Mouse (Mus musculus): ENCODE results near the gene Slc9a9. TPM values are rescaled to one million over a fixed set of nuclear protein-coding genes. Genes with fewer than 3 reads are reported as not detected.
A peak's percentile ranks its signal among the peaks of the same experiment; 100 is the strongest.

The Slc9a9 gene
- polyA plus RNA-seq, 1 experiment from 2014 or later: 4.4 TPM

DNA sequence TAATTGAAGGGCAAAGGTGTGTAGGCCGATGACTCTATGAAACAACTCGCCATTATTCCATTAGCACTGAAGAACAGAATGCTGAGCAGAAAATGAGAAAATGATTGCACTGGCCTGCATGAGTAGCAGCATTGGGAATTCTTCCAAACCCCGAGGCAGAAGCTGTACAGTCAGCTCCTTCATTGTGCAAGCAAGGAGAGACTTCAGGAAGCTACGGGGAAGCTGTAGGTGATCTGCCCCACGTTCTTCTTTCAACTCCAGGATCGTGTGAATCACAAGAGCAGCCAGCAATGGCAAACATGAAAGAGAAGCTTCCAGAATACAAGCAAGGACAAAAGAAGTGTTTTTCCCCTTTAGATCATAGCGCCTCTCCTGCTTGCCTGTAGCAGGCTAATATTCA is 538.0 kb downstream of the Slc9a9 start:
- Histone ChIP-seq H3K4me1 (replicated peaks; ENCODE audit: control insufficient read depth, insufficient read depth, low read length) (no peaks in the 10 kb centered on the region), H3K27ac (ENCODE audit: low read length) (no peak overlapping the region), H3K9ac (ENCODE audit: low read length) (no peak overlapping the region), H3K36me3 (ENCODE audit: control insufficient read depth, insufficient read depth, low read length) (no peaks in the 10 kb centered on the region), H3K9me3 (ENCODE audit: control insufficient read depth, low read length) (no peaks in the 10 kb centered on the region), H3K4me3 (ENCODE audit: low read length) (no peak overlapping the region), H3K27me3 (ENCODE audit: control insufficient read depth, insufficient read depth, low read depth, low read length) (no peaks in the 10 kb centered on the region), H3K4me2 (ENCODE audit: low read depth, low read length) (no peak overlapping the region)
- no peak for ATAC-seq (ENCODE audit: low read depth)
- 79% methylated on average over 7 of the region's 7 CpGs for WGBS

DNA sequence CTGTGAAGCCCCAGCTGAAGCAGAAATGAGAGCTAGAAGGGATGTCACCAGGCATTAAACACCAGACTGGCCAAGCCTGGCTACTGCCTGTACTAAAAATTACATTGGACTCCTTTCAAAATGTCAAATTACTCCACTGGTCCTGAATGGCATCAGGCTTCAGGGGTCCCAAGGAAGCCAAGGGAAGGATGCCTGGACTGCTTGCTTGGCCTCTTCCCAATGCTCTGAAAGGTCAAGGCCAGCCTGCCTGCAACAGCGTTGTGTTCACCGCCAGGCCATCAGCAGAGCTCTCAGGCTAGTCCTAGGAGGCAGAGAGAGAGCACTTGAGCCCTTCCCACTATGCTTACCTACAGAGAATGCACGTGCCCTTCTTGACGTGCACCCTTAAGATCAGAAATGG is 539.0 kb downstream of the Slc9a9 start:
- no peak overlapping the region for H3K9ac ChIP-seq (ENCODE audit: low read length)
- no peak overlapping the region for H3K4me2 ChIP-seq (ENCODE audit: low read depth, low read length)
- H3K9me3 ChIP-seq (ENCODE audit: control insufficient read depth, low read length): no peaks in the 10 kb centered on the region
- H3K36me3 ChIP-seq (ENCODE audit: control insufficient read depth, insufficient read depth, low read length): no peaks in the 10 kb centered on the region
- H3K27ac ChIP-seq (ENCODE audit: low read length): no peak overlapping the region
- no peaks in the 10 kb centered on the region for H3K27me3 ChIP-seq (ENCODE audit: control insufficient read depth, insufficient read depth, low read depth, low read length)
- 74% methylated on average over 4 of the region's 4 CpGs for WGBS
- ATAC-seq (ENCODE audit: low read depth): no peak
- H3K4me3 ChIP-seq (ENCODE audit: low read length): no peak overlapping the region
- no peaks in the 10 kb centered on the region for H3K4me1 ChIP-seq (replicated peaks; ENCODE audit: control insufficient read depth, insufficient read depth, low read length)

DNA sequence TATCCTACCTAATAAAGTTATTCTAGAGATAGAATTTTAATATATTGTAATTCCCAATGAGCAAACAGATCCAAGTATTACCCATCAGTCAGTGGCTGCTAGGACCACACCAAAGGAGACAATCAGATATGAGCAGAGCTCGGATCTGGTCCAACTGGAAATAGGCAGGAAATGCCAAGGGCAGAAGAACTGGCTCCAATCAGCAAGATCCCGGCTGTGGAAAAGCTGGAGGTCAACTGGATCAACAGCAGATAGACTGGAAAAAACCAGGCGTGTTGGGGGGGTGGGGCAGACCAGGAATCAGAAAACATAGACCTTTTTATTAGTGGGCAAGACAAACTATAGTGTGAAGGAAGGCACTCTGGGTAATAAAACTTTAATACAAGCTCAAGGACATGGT is 550.3 kb downstream of the Slc9a9 start:
- no peaks in the 10 kb centered on the region for H3K27me3 ChIP-seq (ENCODE audit: control insufficient read depth, insufficient read depth, low read depth, low read length)
- 46% methylated on average over 3 of the region's 3 CpGs for WGBS

DNA sequence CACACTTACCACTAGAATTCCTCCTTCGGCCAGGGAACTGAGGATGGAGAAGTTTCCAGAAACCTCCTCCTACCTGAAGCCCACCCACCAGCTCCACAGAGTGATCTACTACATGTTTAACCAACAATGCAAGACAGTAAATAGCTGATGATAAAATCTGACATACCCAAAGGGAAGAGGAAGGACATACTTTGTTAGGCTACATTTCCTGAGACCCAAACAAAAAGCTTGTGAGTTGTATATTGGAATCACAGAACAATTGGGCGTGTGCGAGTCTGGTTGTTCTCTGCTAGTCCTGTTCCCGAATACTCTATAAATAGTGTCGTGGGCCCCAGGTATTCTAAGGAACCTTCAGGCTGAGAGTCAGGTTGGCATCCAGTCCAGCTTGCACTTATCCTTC is 551.6 kb downstream of the Slc9a9 start:
- H3K4me2 ChIP-seq (ENCODE audit: low read depth, low read length): no peak overlapping the region
- H3K4me3 ChIP-seq (ENCODE audit: low read length): no peak overlapping the region
- no peak overlapping the region for H3K27ac ChIP-seq (ENCODE audit: low read length)
- WGBS: 83% methylated on average over 5 of the region's 5 CpGs
- H3K36me3 ChIP-seq (ENCODE audit: control insufficient read depth, insufficient read depth, low read length): no peaks in the 10 kb centered on the region
- 0 out of 2 replicates have a peak, but pooled peaks cover 2% of the 10 kb centered on the region for H3K4me1 ChIP-seq (replicated peaks; ENCODE audit: control insufficient read depth, insufficient read depth, low read length)
- H3K27me3 ChIP-seq (ENCODE audit: control insufficient read depth, insufficient read depth, low read depth, low read length): no peaks in the 10 kb centered on the region
- H3K9ac ChIP-seq (ENCODE audit: low read length): no peak overlapping the region
- no peaks in the 10 kb centered on the region for H3K9me3 ChIP-seq (ENCODE audit: control insufficient read depth, low read length)
- ATAC-seq (ENCODE audit: low read depth): no peak

More for the DNA sequence above, 550.3 kb downstream of the Slc9a9 start:
- H3K9ac ChIP-seq (ENCODE audit: low read length): no peak overlapping the region
- no peak for ATAC-seq (ENCODE audit: low read depth)
- H3K4me3 ChIP-seq (ENCODE audit: low read length): no peak overlapping the region
- H3K27ac ChIP-seq (ENCODE audit: low read length): no peak overlapping the region
- no peaks in the 10 kb centered on the region for H3K36me3 ChIP-seq (ENCODE audit: control insufficient read depth, insufficient read depth, low read length)
- no peak overlapping the region for H3K4me2 ChIP-seq (ENCODE audit: low read depth, low read length)
- H3K4me1 ChIP-seq (replicated peaks; ENCODE audit: control insufficient read depth, insufficient read depth, low read length): 0 out of 2 replicates have a peak, but pooled peaks cover 2% of the 10 kb centered on the region
- no peaks in the 10 kb centered on the region for H3K9me3 ChIP-seq (ENCODE audit: control insufficient read depth, low read length)

DNA sequence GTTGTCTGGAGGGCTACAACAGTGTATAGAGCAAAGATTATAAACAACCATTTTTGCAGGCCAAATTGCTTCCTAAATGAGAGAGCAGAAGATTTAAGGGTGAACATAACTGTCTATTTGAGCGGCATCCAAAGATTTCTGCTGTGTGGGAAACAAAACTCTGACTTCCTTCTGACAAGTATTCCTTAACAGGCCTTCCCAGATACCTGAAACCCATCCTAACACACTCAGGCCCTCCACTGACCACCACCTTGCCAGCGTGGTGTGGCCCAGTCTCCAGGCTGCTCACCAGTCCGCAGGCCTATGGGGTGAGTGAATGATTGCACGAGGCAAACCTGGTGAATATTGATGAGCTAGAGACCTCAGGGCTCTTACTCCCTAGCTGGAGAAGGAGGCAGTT is 557.3 kb downstream of the Slc9a9 start:
- no peaks in the 10 kb centered on the region for H3K36me3 ChIP-seq (ENCODE audit: control insufficient read depth, insufficient read depth, low read length)
- no peaks in the 10 kb centered on the region for H3K27me3 ChIP-seq (ENCODE audit: control insufficient read depth, insufficient read depth, low read depth, low read length)
- 75% methylated on average over 4 of the region's 4 CpGs for WGBS
- no peak overlapping the region for H3K27ac ChIP-seq (ENCODE audit: low read length)
- H3K4me3 ChIP-seq (ENCODE audit: low read length): no peak overlapping the region
- ATAC-seq (ENCODE audit: low read depth): no peak
- H3K4me1 ChIP-seq (replicated peaks; ENCODE audit: control insufficient read depth, insufficient read depth, low read length): no peaks in the 10 kb centered on the region
- H3K9ac ChIP-seq (ENCODE audit: low read length): no peak overlapping the region
- no peak overlapping the region for H3K4me2 ChIP-seq (ENCODE audit: low read depth, low read length)
- H3K9me3 ChIP-seq (ENCODE audit: control insufficient read depth, low read length): no peaks in the 10 kb centered on the region

DNA sequence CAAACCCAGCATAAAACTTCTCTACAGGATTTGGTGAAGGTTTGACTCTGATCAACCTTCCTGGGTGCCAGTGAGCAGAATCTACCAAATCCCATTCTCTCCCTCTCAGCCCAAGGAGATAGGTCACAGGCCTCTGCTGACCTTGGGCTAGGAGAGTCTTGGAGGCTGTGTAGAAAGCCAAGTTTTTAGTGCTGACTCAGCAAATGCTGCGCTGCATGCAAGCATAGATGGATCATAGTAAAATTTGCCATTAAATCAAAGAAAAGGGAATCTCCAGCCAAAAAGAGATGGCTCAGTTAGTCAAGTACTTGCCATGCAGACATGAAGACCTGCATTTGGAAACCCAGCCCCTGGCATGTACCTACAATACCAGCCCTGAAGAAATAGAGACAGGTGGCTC is 558.4 kb downstream of the Slc9a9 start:
- H3K27me3 ChIP-seq (ENCODE audit: control insufficient read depth, insufficient read depth, low read depth, low read length): no peaks in the 10 kb centered on the region
- no peak overlapping the region for H3K4me2 ChIP-seq (ENCODE audit: low read depth, low read length)
- H3K27ac ChIP-seq (ENCODE audit: low read length): no peak overlapping the region
- WGBS: 97% methylated on average over 1 of the region's 1 CpGs
- no peaks in the 10 kb centered on the region for H3K36me3 ChIP-seq (ENCODE audit: control insufficient read depth, insufficient read depth, low read length)
- H3K4me3 ChIP-seq (ENCODE audit: low read length): no peak overlapping the region
- no peak for ATAC-seq (ENCODE audit: low read depth)
- no peaks in the 10 kb centered on the region for H3K9me3 ChIP-seq (ENCODE audit: control insufficient read depth, low read length)
- H3K4me1 ChIP-seq (replicated peaks; ENCODE audit: control insufficient read depth, insufficient read depth, low read length): no peaks in the 10 kb centered on the region
- no peak overlapping the region for H3K9ac ChIP-seq (ENCODE audit: low read length)

DNA sequence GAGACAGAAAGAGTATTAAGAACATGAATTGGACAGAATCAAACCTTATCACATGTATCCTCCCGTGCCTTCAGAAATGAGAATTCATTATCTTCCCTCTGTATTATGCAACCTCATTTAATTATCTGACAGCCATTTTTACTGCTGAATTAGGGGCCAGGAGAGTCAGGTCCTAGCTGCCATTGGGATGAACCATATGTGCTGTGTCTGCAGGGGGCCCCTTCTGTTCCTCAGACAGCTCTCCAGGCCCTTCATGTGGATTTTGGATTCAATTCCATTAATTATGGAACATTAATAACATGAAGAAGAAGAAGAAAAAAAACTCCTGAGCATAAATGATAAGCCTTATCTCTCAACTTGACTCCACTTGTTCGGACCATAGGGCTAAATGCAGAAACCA is 559.4 kb downstream of the Slc9a9 start:
- ATAC-seq (ENCODE audit: low read depth): peak; percentile 49; the same call in 1 of the 2 replicates
- no peak overlapping the region for H3K27ac ChIP-seq (ENCODE audit: low read length)
- no peak overlapping the region for H3K4me2 ChIP-seq (ENCODE audit: low read depth, low read length)
- H3K9ac ChIP-seq (ENCODE audit: low read length): no peak overlapping the region
- H3K9me3 ChIP-seq (ENCODE audit: control insufficient read depth, low read length): no peaks in the 10 kb centered on the region
- no peaks in the 10 kb centered on the region for H3K4me1 ChIP-seq (replicated peaks; ENCODE audit: control insufficient read depth, insufficient read depth, low read length)
- no peaks in the 10 kb centered on the region for H3K27me3 ChIP-seq (ENCODE audit: control insufficient read depth, insufficient read depth, low read depth, low read length)
- H3K36me3 ChIP-seq (ENCODE audit: control insufficient read depth, insufficient read depth, low read length): no peaks in the 10 kb centered on the region
- no peak overlapping the region for H3K4me3 ChIP-seq (ENCODE audit: low read length)
- WGBS: 66% methylated on average over 2 of the region's 2 CpGs

DNA sequence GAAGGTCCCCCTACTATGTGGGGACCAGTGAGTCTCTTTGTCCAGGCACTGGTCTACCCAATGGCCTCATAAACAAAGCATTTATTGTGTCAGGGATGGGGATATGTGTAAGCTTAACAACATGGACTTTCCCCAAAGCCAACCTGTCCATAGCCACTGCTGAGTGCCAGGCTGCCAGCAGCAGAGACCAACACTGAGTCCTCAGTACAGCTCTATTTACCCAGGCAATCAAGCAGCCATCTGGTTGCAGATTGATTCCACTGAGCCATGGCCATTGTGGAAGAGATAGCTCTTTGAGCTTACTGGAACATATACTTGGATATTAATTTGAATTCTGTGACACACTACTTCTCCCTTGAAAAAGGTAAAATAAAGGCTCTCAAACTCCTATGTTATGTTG is 570.2 kb downstream of the Slc9a9 start:
- no peaks in the 10 kb centered on the region for H3K27me3 ChIP-seq (ENCODE audit: control insufficient read depth, insufficient read depth, low read depth, low read length)
- no peaks in the 10 kb centered on the region for H3K4me1 ChIP-seq (replicated peaks; ENCODE audit: control insufficient read depth, insufficient read depth, low read length)
- H3K4me3 ChIP-seq (ENCODE audit: low read length): no peak overlapping the region
- no peak overlapping the region for H3K4me2 ChIP-seq (ENCODE audit: low read depth, low read length)
- ATAC-seq (ENCODE audit: low read depth): no peak
- H3K9me3 ChIP-seq (ENCODE audit: control insufficient read depth, low read length): 0 out of 2 replicates have a peak, but pooled peaks cover 3% of the 10 kb centered on the region
- H3K9ac ChIP-seq (ENCODE audit: low read length): no peak overlapping the region
- no peaks in the 10 kb centered on the region for H3K36me3 ChIP-seq (ENCODE audit: control insufficient read depth, insufficient read depth, low read length)
- H3K27ac ChIP-seq (ENCODE audit: low read length): no peak overlapping the region

DNA sequence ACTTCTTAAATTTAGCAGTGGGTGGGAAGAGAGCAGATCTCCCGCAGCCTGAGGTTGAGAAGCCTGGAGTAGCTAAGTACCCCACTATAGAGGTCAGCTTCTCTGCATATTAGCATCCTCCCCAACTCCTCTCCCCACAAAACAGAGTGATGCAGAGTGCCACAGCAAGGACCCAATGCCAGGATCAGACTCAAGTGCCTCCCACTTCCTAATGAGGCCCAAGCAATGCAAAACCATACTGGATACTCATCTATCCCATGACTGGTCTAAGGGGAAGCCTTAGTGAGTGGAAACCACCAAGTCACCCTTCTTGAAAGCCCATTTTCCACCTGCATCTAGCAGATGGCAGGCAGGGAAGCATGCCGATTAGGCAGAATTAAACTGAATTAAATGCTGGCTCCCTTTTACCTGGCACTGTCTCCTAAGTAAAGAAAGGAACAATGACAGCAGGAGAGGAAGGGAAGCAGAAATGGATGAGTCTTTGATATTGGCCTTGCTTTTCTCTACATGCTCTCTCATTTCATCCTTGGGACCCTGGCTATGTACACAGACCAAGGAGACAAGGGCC is 573.0 kb downstream of the Slc9a9 start:
- H3K4me1 ChIP-seq (replicated peaks; ENCODE audit: control insufficient read depth, insufficient read depth, low read length): no peaks in the 10 kb centered on the region
- WGBS: 89% methylated on average over 2 of the region's 2 CpGs
- no peak for ATAC-seq (ENCODE audit: low read depth)
- no peaks in the 10 kb centered on the region for H3K9me3 ChIP-seq (ENCODE audit: control insufficient read depth, low read length)
- no peak overlapping the region for H3K4me3 ChIP-seq (ENCODE audit: low read length)
- H3K36me3 ChIP-seq (ENCODE audit: control insufficient read depth, insufficient read depth, low read length): no peaks in the 10 kb centered on the region
- H3K27ac ChIP-seq (ENCODE audit: low read length): no peak overlapping the region
- no peak overlapping the region for H3K4me2 ChIP-seq (ENCODE audit: low read depth, low read length)
- no peak overlapping the region for H3K9ac ChIP-seq (ENCODE audit: low read length)
- H3K27me3 ChIP-seq (ENCODE audit: control insufficient read depth, insufficient read depth, low read depth, low read length): no peaks in the 10 kb centered on the region

DNA sequence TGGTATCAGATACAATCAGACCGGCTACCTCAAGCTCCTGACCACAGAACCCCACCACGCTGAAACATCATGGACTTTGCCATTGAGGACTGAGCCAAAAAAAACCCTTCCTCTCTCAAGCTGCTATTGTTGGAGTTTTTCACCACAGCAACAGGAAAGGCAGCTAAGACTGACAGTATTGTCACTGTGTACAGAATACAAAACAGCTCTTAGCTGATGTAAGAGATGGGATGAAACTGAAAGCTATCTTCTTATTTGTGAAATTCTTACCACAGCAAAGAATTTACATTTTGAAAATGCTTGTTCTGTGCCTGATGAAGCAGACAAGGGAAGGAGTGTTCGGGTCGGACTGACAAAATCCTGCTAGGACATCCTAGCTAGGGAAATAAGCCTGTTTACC is 584.5 kb downstream of the Slc9a9 start:
- Histone ChIP-seq H3K36me3 (ENCODE audit: control insufficient read depth, insufficient read depth, low read length) (no peaks in the 10 kb centered on the region), H3K4me1 (replicated peaks; ENCODE audit: control insufficient read depth, insufficient read depth, low read length) (no peaks in the 10 kb centered on the region), H3K9ac (ENCODE audit: low read length) (no peak overlapping the region), H3K27ac (ENCODE audit: low read length) (no peak overlapping the region), H3K27me3 (ENCODE audit: control insufficient read depth, insufficient read depth, low read depth, low read length) (no peaks in the 10 kb centered on the region), H3K4me3 (ENCODE audit: low read length) (no peak overlapping the region), H3K9me3 (ENCODE audit: control insufficient read depth, low read length) (no peaks in the 10 kb centered on the region), H3K4me2 (ENCODE audit: low read depth, low read length) (no peak overlapping the region)
- WGBS: 81% methylated on average over 4 of the region's 4 CpGs
- ATAC-seq (ENCODE audit: low read depth): no peak

Measured in lung, embryonic 16.5 days (tissue).